Mouse (Mus musculus) midbrain, embryonic 10.5 days (tissue): ENCODE data around the gene Klc4. TPM values are rescaled to one million over a fixed set of nuclear protein-coding genes. Genes with fewer than 3 reads are reported as not detected.

Experiments used
- DNase-seq: peaks from one replicate; pipeline ENCODE4 v3.0.0-alpha.2; 2017; ENCODE audit warnings: low spot score
- H3K27ac ChIP-seq: fragments of 300-500 bp; sonication (generic); replicated peaks from 2 replicates; pipeline ENCODE4 v1.5.1; 2016; ENCODE audit warnings: mild to moderate bottlenecking
- H3K27me3 ChIP-seq: fragments of 300-500 bp; sonication (generic); 2 replicates; pipeline ENCODE4 v1.6.1; 2016; ENCODE audit warnings: low read depth, mild to moderate bottlenecking; ENCODE audit not compliant: poor library complexity, severe bottlenecking
- H3K36me3 ChIP-seq: fragments of 300-500 bp; sonication (generic); 2 replicates; pipeline ENCODE4 v1.6.1; 2016; ENCODE audit warnings: mild to moderate bottlenecking, moderate library complexity
- H3K4me1 ChIP-seq: fragments of 300-500 bp; sonication (generic); 2 replicates; pipeline ENCODE4 v1.6.1; 2016
- H3K4me3 ChIP-seq: fragments of 300-500 bp; sonication (generic); 2 replicates; pipeline ENCODE4 v1.5.1; 2016; ENCODE audit warnings: mild to moderate bottlenecking, moderate library complexity
- H3K9me3 ChIP-seq: fragments of 300-500 bp; sonication (generic); replicated peaks from 2 replicates; pipeline ENCODE4 v1.6.1; 2016; ENCODE audit warnings: mild to moderate bottlenecking
- WGBS: fragments of 180-500 bp; shearing (Covaris S2); methylation state at CpG from one replicate; pipeline ENCODE4 v1.1.7; 2016; 5-methylcytosine and 5-hydroxymethylcytosine counted together
- polyA plus RNA-seq: library from polyadenylated mRNA; unstranded; fragments of >200 nt; fragmentation: Nextera tagmentation; extraction: Ambion mirVana; gene quantifications from 2 replicates; pipeline ENCODE4 v1.2.1, GENCODE M21; 2016

Gene Klc4
- polyA plus RNA-seq, 1 experiment from 2014 or later = 33.0 TPM

DNA sequence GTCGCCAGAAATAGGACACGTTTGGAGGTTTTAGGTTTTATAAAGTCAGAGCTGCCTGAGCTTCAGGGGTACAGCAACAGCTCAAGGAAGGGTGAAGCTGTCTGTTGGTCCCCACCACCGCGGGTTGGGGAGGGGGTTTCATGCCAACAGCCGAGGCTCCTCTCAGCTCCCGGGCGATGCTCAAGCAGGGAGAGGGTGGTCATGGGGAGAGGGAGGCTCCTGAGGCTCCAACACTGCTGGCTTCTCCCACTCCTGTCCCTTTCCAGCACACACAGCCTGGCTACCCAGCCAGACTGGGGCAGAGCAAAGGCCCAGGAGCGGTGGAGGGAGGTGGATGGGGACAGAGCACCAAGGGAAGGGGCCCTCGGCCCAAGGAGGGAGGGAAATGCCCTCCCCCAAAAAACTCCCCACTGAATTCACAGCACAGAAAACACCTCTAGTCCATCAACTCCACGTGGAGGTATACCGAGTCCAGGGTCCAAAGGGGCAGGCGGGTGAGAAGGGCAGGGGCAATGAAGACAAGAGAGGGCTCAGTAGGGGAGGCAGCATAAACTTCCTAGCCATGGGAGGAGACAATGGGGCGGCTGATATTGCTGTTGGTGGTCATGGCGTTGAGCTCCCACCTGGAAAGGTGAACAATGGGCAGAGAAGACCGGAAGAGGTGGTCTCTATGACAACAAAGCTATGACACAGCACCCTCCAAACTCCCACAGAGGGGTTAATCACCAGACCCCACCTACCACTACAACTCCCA, 28.9 kb upstream of the Klc4 start:
- Histone ChIP-seq H3K4me1 (peaks cover 43% of the 10 kb centered on the region), H3K4me3 (peak overlapping the region; percentile 91), H3K36me3 (peaks cover 74% of the 10 kb centered on the region), H3K9me3 (no peaks in the 10 kb centered on the region), H3K27ac (peak overlapping the region; percentile 85), H3K27me3 (no peaks in the 10 kb centered on the region)
- 19% methylated on average over 15 of the region's 15 CpGs for WGBS
- no peak for DNase-seq

DNA sequence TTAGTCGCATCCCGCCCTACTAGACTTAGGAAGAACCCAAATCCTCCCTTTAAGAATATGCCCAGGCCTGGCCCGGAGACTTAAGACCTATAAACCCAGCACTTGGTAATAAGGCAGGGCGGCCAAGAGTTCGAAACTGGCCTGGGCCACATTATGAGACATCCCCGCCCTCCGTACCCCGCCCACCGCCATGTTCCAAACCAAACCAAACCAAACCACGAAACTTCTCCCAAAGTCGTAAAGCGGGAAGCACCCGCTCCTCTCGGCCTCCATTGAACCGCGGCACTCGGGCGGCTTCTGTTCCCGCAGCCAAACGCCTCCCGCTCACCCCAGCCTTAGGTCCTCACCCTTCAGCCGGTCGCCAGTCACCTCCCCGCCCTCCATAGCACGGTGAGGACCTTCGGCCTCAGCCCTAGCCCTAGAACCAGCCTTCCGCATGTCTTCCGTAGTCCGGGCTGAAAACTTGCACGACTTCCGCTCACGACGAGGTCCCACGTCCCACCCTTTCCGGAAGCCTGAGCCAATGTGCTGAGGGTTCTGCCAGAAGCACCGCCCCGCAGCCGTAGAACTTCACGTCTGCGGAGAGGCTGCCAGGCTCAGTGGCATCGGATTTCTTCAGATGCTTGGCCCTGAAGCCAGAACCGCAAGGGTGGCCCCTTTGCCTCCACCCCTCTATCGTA, 28.2 kb upstream of the Klc4 start, which contains the start of gene Rrp36:
Gene Rrp36, minus strand, starts transcription at position 503 of the 680 bp plus-strand sequence.
- DNase-seq = peak; percentile 92
- Histone ChIP-seq H3K27me3 (no peaks in the 10 kb centered on the region), H3K4me3 (peak within 1 kb of the TSS; percentile 91), H3K27ac (peak within 1 kb of the TSS; percentile 85), H3K36me3 (peaks cover 81% of the 10 kb centered on the region), H3K4me1 (peaks cover 36% of the 10 kb centered on the region), H3K9me3 (no peaks in the 10 kb centered on the region)
- 1% methylated on average over 43 of the region's 43 CpGs for WGBS

DNA sequence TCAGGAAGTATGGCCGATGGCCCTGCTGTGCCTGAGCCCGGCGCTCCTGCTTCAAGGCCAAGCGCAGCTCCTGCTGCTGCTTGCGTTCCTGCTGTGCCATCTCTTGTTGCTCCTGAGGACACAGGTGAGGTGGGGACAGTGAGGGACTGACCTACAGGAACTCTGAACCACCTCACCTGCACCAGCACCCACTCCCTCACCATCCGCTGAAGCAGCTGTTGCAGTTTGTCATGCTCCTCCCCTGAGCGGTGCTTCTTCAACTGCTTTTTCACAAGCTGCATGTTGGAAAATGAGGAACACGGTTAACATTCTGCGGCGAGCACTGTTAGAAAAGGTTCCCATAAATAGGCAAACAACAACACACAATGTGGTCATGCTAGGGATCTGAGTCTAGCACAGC, 24.1 kb upstream of the Klc4 start:
- Histone ChIP-seq H3K4me3 (no peak overlapping the region), H3K9me3 (no peaks in the 10 kb centered on the region), H3K4me1 (peaks cover 23% of the 10 kb centered on the region), H3K27ac (no peak overlapping the region), H3K36me3 (peaks cover 79% of the 10 kb centered on the region), H3K27me3 (no peaks in the 10 kb centered on the region)
- DNase-seq = no peak
- 96% methylated on average over 10 of the region's 10 CpGs for WGBS

DNA sequence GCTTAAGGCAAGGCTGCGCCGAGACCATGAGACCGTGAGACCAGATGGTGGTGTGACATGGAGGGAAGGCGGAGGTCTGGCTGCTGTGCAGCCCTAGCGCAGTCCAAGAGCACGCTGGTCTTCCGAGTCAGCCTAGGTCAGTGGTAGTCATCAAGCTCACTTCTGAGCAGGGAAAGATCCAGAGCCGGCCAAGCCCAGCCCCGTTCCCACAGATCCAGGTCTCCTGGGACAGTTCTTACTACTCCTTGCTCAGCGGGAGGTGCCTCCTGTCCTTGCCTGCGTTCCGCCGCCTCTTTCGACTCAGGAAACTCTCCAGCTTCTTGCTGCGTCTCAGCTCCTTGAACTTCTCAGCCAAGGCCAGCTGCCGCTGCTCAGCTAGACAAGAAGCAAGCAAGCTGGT, 21.9 kb upstream of the Klc4 start:
- Histone ChIP-seq H3K9me3 (no peaks in the 10 kb centered on the region), H3K36me3 (peaks cover 92% of the 10 kb centered on the region), H3K27ac (no peak overlapping the region), H3K4me3 (no peak overlapping the region), H3K27me3 (no peaks in the 10 kb centered on the region), H3K4me1 (peaks cover 5% of the 10 kb centered on the region)
- DNase-seq = no peak
- 92% methylated on average over 16 of the region's 16 CpGs for WGBS

DNA sequence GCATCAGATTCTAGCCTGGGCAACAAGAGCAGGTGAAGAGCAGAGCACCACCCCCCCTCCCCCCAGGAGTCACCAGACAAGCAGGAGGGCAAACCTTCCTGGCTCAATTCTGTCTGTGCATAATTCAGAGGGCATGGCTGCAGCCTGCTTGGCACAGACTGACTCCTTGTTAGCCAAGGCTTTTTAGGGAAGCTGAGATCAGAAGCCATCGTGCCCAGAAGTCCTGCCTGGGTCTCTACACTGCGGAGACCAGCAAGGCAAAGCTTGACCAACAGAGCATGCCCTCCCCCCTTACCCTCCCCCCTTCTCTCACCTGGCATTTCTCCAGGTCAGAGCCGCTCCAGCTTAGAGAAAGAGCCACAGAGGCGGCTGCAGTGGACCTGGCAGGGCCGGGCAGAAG, 16.9 kb upstream of the Klc4 start:
- no peaks in the 10 kb centered on the region for H3K27me3 ChIP-seq
- peaks cover 96% of the 10 kb centered on the region for H3K36me3 ChIP-seq
- DNase-seq = no peak
- 86% methylated on average over 5 of the region's 5 CpGs for WGBS
- H3K4me3 ChIP-seq = no peak overlapping the region
- no peaks in the 10 kb centered on the region for H3K9me3 ChIP-seq
- no peak overlapping the region for H3K27ac ChIP-seq
- no peaks in the 10 kb centered on the region for H3K4me1 ChIP-seq

DNA sequence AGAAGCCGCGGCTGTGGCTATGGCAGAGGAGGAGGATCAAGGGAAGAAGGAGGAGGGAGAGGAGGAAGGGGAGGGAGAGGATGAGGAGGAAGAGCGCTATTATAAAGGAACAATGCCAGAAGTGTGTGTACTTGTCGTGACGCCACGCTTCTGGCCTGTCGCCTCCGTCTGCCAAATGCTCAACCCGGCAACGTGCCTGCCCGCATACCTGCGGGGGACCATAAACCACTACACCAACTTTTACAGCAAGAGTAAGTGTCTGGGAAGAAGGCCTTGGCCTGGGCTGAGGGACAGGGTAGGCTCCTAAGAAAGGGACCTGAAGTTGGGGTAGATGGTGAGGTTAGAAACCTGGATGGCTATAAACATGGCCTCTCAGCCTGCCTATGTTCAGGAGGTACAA, 16.2 kb upstream of the Klc4 start:
- Histone ChIP-seq H3K9me3 (no peaks in the 10 kb centered on the region), H3K27me3 (no peaks in the 10 kb centered on the region), H3K27ac (no peak overlapping the region), H3K4me3 (no peak overlapping the region), H3K36me3 (peaks cover 98% of the 10 kb centered on the region), H3K4me1 (no peaks in the 10 kb centered on the region)
- WGBS = 95% methylated on average over 12 of the region's 12 CpGs
- DNase-seq = no peak

DNA sequence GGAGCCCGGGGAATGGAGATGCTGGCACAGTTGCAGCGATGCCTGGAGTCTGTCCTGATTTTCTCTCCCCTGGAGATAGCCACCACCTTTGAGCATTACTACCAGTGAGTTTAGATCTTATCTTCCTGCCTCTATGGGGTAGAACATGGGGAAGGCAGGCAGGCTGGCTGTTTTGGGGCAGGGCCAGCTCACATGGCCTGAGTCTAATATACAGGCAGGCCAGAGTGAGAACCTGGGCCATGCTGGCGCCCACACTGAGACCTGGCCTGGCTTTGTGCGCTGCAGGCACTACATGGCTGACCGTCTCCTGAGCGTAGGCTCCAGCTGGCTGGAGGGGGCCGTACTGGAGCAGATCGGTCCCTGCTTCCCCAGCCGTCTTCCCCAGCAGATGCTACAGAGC, 15.5 kb upstream of the Klc4 start:
- Histone ChIP-seq H3K9me3 (no peaks in the 10 kb centered on the region), H3K27me3 (no peaks in the 10 kb centered on the region), H3K27ac (no peak overlapping the region), H3K4me3 (no peak overlapping the region), H3K4me1 (no peaks in the 10 kb centered on the region), H3K36me3 (peaks cover 98% of the 10 kb centered on the region)
- WGBS = 95% methylated on average over 9 of the region's 9 CpGs
- DNase-seq = no peak

DNA sequence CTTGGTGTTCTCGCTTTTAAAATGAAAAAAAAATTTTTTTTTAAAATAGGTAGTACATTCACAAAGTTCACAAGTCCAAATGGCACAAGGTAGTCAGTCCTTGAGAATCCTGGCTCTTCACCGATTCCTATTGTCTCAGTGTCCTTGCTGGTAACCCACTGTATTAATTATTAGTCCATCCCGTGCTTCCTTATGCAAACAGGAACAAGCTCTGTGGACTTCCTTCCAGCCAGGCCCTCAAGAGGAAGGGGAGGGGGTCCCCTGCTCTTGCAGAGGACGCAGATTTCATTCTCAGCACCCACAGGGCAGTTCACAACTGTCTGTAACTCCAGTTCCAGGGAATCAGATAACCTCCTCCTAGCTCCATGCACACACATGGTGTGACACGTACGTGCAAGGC, 10.2 kb upstream of the Klc4 start:
- H3K27me3 ChIP-seq = no peaks in the 10 kb centered on the region
- H3K9me3 ChIP-seq = no peaks in the 10 kb centered on the region
- no peak overlapping the region for H3K27ac ChIP-seq
- H3K36me3 ChIP-seq = peaks cover 92% of the 10 kb centered on the region
- no peak for DNase-seq
- H3K4me1 ChIP-seq = peaks cover 19% of the 10 kb centered on the region
- no peak overlapping the region for H3K4me3 ChIP-seq
- WGBS = 89% methylated on average over 6 of the region's 6 CpGs

DNA sequence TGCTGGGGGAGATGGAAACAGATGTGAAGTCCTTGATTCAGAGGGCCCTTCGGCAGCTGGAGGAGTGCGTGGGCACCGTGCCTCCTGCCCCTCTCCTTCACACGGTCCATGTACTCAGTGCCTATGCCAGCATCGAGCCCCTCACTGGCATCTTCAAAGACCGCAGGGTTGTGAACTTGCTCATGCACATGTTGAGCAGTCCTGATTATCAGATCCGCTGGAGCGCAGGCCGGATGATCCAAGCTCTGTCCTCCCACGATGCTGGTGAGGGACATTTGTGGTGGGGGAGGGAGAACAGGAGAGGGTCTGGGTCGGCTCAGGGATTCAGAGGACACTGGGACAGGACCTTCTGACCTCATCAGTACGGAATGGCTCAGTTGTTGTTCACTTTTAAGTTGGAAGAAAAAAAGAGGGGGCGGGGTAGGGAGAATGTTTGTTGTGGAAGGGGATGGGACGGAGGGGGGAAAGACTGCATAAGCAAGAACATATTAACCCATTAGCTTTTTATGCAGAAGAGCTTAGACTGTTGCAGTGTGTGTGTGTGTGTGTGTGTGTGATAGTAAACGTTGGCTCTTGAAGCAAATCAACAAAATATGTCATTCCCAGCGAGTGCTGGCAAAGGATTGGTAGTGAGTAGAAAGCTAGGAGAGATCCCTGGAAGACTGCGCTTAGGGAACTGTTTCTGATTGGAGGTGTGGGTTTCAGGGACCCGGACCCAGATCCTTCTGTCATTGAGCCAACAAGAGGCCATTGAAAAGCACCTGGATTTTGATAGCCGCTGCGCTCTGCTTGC, 6.1 kb upstream of the Klc4 start:
- WGBS = 80% methylated on average over 20 of the region's 20 CpGs
- Histone ChIP-seq H3K27ac (peak overlapping the region; percentile 96), H3K27me3 (no peaks in the 10 kb centered on the region), H3K9me3 (no peaks in the 10 kb centered on the region), H3K4me1 (peaks cover 43% of the 10 kb centered on the region), H3K4me3 (peak overlapping the region; percentile 82), H3K36me3 (peaks cover 70% of the 10 kb centered on the region)
- no peak for DNase-seq

DNA sequence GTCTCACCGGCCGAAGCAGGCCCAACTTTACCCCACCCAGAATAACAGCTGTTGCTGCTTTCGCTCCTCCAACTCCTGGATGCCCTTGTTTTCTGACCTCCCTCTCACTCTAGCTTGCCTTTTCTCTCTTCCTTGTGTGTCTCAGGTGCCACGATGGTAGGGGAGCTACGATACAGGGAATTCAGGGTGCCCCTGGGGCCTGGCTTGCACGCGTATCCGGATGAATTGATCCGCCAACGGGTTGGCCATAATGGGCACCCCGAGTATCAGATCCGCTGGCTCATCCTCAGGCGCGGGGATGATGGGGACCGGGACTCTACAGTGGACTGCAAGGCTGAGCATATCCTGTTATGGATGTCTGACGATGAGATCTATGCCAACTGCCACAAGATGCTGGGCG, 5.5 kb upstream of the Klc4 start:
- Histone ChIP-seq H3K4me1 (peaks cover 49% of the 10 kb centered on the region), H3K36me3 (peaks cover 63% of the 10 kb centered on the region), H3K27ac (peak overlapping the region; percentile 96)

DNA sequence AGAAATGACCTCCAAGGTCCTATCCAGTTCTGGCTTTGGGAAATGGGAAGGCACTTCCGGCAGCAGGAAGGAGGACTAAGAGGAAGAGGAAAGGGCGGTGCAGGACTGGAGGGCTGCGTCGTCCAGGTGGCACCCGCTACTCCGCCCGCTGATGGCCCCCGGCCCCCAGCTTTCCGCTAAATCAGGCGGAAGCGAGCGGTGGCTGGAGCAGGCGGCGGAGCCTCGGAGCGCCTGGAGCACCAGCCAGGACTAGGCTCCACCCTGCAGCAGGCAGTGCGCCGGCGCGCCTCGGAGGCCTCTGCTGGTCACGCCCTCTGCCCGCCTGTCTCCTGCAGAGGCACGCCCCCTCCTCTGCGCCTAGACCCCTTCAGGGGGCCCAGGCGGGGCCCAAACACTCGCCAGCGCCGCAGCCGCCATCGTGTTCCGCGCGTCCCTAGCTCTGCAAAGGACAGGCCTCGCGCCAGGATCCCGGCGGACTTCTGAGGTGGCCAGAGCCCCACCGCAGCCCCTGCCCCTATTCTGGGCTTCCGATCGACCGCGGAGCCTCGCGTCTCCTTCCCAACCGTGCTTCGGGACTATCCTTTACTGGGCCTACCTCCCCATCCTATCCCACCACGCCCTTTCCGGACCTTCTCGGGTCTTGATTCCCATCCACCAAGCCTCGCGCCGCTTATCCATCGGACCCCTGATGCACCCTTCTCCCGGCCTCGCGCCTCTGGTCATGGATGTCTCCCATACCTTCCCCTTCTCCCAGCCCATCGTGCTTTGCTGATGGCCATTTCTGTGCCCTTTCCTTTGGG, 4.6 kb upstream of the Klc4 start, which contains the start of gene Cul7:
Gene Cul7, plus strand, starts transcription at position 106 of the 800 bp plus-strand sequence.
- Histone ChIP-seq H3K36me3 (peaks cover 55% of the 10 kb centered on the region), H3K27me3 (no peaks in the 10 kb centered on the region), H3K4me1 (peaks cover 50% of the 10 kb centered on the region), H3K9me3 (no peaks in the 10 kb centered on the region), H3K27ac (peak within 1 kb of the TSS; percentile 96), H3K4me3 (peak within 1 kb of the TSS; percentile 82)
- peak; percentile 94 for DNase-seq
- WGBS = 2% methylated on average over 58 of the region's 58 CpGs

More for the DNA sequence above, 5.5 kb upstream of the Klc4 start:
- no peak for DNase-seq
- H3K4me3 ChIP-seq = peak overlapping the region; percentile 82
- no peaks in the 10 kb centered on the region for H3K27me3 ChIP-seq
- H3K9me3 ChIP-seq = no peaks in the 10 kb centered on the region
- 82% methylated on average over 17 of the region's 17 CpGs for WGBS

DNA sequence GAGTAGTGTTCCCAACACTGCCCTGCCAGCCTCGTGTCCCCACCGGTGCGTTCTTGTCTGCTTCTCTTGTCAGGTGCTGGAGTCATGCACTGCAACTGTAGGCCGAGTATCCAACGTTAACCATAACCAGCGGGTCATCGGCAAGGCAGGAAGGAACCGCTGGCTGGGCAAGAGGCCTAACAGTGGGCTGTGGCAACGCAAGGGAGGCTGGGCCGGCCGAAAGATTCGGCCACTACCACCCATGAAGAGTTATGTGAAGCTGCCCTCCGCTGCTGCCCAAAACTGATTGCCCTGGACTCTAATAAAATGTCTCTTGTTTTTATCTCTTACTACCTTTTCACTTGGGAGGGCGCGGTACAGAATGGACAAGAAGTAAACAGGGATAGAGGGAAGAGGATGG, 4.0 kb upstream of the Klc4 start:
- H3K27ac ChIP-seq = peak overlapping the region; percentile 96
- peak overlapping the region; percentile 82 for H3K4me3 ChIP-seq
- H3K4me1 ChIP-seq = peaks cover 56% of the 10 kb centered on the region
- peaks cover 50% of the 10 kb centered on the region for H3K36me3 ChIP-seq
- no peaks in the 10 kb centered on the region for H3K9me3 ChIP-seq
- 47% methylated on average over 15 of the region's 15 CpGs for WGBS
- H3K27me3 ChIP-seq = no peaks in the 10 kb centered on the region
- DNase-seq = no peak
